Mouse (Mus musculus) thymus, postnatal 4 days (tissue): ENCODE data around the gene Stambpl1.

Experiments
- DNase-seq: peaks from one replicate; pipeline ENCODE4 v3.0.0; 2021

Stambpl1 gene

DNA sequence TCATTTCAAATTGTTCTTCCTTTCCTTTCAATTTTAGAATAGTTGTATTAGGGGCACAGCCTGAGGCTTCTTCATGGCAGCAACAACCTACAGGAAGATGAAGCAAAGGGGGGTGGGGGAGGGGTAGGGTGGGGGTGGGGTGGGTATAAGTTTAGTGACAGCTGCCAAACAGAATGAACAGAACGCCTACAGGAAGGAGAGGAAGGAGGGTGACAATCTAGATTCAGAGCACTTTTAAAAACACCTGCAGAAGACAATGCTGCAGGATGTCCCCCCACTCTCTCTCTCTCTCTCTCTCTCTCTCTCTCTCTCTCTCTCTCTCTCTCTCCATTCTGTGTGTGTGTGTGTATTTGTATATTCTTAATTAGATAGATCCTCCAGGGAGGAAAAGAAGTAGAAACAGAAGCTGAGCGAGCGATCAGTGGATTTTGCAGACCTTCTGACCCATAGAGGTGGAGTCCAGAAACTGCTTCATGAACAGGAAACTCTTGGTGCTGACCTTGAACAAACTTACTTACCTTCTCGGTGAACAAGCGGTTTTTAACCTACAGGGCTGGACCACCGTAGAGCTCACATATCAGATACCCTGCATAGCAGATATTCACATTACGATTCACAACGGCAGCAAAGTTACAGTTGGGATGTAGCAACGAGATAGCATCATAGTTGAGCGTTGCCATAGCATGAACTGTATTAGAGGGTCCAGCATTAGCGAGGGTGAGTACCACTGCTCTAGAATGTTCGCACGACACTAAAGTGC is 95.8 kb downstream of the Stambpl1 start:
- peak; percentile 35 for DNase-seq

DNA sequence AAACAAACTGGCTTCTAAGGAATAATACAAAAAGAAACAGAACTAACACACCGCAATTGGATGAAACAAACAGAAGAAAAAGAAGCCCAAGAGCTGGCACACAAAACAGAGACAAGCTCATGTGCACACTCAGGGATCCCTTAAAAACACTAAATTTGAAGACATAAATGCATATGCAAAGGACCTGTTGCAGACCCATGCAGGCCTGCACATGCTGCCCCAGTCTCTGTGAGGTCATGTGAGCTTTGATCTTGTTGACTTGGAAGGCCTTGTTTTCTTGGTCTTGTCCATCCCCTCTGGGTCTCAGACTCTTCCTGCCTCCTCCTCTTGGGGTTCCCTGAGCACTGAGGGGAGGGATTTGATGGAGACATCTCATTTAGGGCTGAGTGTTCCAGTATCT is 96.7 kb downstream of the Stambpl1 start:
- DNase-seq = no peak
